Mouse (Mus musculus) liver, embryonic 14.5 days (tissue): Measurements from ENCODE around the gene Wbp2.

Source experiments
- CTCF ChIP-seq: IDR thresholded peaks from 2 replicates; pipeline ENCODE4 v1.5.1; 2016; ENCODE audit warnings: antibody characterized with exemption, low read depth, control low read depth
- EP300 ChIP-seq: IDR thresholded peaks from 2 replicates; pipeline ENCODE4 v1.6.1; 2016; ENCODE audit warnings: antibody characterized with exemption, low read depth

- TF ChIP-seq CTCF: no peak
- TF ChIP-seq EP300: no peak
Measured at GRCm38 (mm10) chr11:116059691-116060025, 27.1 kb downstream of the Wbp2 start.
